Mouse (Mus musculus) c-Kit-negative CD71-positive TER-119-positive erythroid progenitor cells, embryonic 14.5 days (primary cell): Measurements from ENCODE around the gene Ano10.

Experiments used
- DNase-seq: peaks from one replicate; pipeline ENCODE4 v3.0.0-alpha.2; 2013; ENCODE audit warnings: low read depth, low spot score

Ano10 gene

DNA sequence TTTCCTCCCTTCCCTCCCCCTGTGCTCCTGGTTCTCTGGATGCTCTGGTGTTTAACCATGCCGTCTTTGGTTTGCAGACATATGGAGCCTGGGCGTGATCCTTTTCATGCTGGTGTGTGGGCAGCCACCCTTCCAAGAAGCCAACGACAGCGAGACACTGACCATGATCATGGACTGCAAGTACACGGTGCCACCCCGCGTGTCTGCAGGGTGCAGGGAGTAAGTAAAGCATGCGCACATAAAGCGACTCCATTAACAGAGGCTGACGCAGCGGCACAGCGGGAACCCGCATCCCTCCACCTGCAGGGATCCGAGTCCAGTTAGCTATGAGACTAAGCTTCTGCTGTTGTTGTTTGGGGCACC, 137.2 kb downstream of the Ano10 start:
- DNase-seq: no peak

DNA sequence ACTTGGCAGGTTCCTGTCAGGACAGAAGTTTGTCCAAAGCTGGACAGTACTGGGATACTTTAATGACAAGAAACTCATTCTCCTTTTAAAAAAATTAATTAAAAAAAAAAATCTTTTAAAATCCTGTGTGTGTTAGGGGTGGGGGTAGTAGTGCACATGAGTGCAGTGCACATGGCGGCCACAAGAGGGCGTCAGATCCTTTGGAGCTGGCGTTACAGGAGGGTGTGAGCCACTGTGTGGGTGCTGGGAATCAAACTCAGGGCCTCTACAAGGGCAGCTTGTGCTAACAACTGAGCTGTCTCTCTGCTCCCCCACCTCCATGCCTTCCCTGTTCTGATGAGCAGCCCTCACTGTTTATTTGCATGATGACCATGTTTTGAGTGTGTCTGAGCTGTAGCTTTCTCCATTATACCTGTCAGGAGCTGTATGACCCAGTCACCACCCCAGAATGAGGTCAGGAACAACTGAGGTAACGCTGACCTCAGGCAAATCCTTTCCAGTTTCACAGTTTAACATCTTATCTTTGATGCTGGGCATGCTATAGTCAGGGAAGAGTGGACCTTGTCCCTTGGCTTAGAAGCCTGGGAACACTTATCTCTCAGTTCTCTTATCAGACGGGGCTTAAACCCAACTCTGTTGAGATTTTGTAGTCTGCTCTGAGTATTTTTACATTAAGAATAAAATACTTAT, 137.7 kb downstream of the Ano10 start:
- no peak for DNase-seq

DNA sequence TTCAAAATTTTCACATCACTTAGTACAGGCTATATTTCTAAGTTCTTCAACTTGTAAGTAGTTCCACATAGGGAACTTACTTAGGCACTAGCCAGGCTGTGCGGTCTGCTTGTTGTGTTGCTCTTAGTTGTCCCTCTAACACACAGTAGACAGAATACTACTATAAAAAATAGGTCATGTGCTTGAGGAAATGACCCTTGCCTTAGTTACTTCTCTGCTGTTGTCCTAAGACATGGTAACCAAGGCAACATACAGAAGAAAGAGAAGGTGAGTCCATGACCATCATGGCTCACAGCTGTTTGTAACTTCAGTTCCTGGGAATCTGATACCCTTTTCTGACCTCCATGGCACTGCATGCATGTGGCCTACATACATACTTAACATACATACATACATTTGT, 139.0 kb downstream of the Ano10 start:
- no peak for DNase-seq

DNA sequence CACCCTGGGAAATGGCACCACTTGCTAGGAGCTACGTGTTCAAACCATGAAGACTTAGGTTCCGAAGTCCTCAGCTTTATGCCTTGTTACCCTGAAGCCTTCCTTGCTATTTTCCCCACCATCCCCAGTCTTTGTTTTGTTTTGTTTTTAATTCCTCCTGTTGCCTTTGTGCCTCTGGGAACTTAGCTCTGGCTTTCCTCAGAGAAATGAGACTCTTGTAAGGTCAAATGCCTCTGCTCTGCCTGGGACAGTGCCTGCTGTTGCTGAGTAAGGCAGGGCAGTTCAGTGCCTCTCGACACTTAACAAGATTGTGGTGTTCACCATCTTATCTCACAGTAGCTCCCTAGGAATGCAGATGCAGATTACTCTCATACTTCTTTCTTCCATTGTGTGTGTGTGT, 140.8 kb downstream of the Ano10 start:
- DNase-seq: no peak

DNA sequence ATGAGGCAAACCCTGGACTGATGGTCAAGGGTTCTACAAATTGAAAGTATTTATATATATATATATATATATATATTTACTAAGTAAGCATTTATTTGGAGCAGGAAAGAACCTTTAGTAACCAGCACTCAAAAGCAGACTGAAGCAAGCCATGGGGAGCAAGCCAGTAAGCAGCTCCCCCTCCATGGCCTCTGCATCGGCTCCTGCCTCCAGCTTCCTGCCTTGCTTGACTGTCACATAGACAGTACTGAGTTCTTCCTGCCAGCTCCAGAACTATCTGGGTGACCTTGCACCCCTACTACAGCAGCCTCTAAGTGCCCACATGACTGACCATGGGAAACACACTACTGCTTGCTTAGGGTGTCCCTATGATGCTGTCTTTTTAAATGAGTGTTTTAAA, 141.7 kb downstream of the Ano10 start:
- DNase-seq: no peak

DNA sequence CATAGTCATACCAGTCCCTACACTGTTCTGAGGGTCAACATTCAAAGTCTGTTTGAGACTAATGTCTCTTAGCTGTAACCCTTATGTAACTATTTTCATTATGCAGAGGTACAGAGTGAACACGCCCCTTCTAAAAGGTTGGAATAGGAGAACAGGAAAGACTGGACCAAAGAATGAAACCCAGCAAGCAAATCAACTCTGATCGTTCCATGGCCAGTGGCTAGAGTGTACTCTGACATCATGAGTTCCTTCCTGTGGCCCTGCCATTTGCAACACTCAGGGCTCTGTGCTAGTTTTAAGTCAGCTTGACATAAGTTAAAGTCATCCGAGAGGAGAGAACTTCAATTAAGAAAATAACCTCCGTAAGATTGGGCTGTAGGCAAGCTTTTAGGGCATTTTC, 142.2 kb downstream of the Ano10 start:
- no peak for DNase-seq

DNA sequence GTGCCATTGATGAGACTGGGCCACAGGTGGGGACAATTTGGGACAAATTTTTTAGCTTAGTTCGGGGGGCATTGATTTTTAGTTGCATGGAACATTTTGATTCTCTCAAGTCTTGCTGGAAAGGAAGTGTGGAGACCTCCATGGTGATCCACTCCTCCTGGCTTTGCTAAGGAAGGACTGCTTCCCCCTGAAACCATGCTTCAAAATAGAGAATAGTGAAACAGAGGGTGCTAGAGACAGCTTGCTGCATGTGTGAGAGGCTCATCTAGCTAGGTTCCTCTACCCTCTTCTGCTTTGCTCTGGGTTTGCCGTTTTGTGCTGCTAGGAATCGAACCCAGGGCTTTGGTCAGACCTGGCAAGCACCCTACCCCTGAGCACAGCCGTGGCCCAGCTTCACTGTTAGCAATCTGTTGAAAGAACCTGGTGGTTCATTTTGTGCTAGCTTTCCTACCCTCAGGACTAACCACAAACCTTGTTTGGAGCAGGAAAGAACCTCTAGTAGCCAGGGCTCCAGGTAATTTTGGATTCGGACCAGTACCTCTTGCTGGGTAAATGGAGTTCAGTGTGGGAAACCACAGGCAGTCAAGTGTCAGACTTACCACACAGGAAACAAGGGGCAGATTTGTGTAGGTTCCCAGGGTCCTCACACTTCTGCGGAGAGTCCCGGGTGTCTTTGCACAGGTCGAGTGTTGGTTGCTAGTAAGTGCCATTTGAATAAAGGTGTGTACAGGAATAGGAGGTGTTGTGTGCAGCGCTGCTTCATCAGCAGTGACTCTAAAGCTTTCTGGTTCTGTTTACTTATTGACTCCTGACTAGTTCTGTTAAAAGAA, 144.0 kb downstream of the Ano10 start:
- no peak for DNase-seq

DNA sequence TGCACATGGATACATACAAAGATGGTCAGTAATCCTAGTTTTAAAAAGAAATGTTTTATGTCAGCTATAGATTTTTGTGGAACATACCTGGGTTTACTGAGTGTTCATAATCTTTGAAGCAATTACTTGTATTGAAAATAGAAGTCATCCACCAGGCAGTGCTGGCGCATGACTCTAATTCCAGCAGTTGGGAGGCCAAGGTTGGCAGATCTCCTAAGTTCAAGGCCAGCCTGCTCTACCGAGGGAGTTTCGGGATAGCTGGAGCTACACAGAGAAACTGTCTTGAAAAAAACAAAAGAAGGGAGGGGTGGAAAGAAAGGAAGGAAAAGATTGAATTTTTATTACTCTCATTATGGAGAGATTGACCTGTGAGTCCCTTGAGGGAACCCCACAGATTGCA, 145.9 kb downstream of the Ano10 start:
- DNase-seq: no peak

DNA sequence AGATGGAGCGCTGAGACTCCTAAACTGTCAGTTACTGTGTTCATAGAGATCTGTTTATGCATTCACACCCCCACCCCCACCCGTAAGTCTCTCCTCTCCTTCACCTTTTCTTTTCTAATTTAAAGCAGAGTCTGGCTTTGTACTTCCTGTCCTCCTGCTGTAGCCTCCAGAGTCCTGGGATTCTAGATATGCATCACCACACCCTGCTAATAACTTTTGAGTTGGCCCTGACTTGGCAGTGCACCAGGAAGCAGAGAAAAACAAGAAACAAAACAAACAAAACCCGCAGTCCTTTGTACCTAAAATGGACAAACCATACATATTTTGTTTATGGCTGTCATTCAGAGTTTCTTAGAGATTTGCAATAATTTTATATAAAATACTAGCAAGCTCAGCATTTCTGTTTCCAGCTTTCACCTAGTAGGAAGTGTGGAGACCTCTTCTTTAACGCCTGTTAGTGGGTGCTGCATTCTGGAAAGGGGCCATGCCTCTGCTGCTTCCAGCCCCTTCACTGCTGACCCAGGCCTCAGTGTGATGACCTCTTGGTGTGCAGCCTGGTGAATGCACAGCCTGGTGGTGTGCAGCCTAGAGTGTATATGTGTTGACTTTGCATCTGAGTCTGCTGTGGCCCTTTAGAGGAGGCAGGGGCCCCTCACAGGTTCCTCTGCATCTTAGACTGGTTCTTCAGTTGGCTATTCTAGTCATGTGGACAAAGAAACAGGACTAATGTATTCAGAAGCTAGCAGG, 147.9 kb downstream of the Ano10 start:
- DNase-seq: no peak

DNA sequence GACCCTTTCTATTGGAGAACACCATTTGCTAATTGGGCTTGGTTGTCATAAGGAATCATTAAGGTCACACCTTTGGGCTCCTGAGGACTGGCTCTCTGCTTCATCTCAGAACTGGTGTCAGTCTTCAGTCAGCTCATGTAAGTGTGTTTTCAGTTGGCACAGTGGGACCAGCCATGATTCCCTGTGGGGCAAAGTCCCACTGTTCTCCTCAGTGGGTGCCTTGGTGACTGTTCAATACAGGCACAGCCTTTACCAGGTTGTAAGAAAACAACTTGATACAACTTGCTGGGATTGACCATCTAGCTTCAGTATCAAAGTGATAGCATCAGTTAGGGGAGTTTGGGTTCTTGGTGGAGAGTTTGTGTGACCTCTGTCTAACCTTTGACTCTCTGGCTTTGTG, 148.5 kb downstream of the Ano10 start:
- no peak for DNase-seq

DNA sequence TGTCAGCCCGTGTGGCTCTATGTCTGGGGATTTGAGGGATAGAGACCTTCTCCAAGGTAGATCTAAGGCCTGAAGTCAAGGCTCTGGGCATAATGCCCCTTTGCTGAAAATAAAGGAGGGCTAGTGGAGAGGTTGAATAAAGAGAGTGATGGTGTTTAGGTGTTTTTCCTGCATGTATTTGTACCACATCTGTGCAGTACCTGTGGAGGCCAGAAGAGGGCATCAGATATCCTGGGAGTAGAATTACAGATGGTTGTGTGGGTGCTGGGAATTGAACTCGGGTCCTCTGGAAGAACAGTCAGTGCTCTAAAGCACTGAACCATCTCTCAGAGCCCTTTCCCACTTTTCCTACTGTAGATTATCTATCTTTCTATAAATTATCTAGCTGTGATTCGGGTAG, 149.4 kb downstream of the Ano10 start:
- no peak for DNase-seq

DNA sequence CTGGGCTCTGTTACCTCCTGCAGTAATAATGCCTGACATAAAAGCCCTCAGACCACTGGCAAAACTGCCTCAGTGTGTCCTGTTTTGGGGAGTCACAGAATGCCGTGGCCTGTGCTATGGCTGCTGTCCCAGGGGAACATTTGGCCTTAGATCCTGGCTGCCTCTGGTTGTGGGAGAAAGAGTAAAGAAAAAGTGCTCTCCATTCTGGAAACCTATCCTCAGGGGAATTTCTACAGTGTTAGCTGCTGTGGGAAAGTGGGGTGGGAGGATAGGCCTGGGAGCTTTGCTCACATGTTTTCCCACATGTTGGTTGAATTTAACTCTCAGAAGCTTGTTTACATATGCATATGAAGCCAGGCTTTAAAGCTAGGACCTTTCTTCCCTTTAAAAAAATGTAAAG, 151.0 kb downstream of the Ano10 start:
- no peak for DNase-seq

DNA sequence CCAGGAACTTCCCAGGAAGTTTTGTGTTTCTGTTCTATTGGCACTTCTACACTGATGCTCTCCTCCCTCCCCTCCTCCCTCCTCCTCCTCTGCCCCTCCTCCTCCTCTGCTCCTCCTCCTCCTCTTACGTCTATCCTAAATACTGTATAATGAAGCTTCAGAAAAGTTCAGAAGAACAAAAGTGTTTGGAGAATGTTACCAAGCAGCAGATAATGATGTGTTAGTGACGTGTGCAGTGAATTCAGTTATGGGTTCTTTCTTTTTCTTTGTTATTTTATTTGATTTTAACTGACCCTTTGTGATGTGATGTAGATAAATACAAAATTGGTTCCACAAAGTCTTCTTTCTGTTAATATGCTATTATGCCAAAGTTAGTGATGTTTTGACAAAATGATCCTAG, 155.0 kb downstream of the Ano10 start:
- DNase-seq: no peak

DNA sequence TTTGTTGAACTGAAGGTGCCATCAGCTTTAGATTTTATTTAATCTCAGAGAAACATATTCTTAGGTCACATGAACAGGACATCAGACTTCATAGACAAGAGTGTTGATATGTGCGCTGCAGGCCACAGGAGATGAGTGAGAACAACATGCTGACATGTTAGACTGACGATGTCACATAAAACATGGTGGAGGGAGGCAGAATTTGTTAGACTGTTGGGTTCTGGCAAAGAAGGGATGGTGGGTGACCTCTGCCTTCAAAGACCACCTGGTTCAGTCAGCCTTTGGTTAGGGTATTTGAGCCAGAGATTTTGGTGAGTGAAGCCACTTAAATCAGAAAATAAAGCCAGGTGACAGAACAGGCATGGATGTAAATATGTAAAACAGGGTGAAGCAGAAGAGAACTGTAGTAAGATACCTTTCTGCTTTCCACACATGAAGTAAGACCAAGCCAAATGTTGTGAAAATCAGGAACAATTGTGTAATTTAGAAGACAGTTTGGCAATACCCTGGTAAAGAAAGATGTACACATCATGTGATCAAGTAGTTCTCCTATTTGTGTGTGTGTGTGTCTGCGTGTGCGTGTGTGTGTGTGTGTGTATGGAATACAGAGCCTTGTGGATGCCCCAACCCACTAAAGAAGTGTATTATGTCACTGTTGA, 155.7 kb downstream of the Ano10 start:
- DNase-seq: no peak

DNA sequence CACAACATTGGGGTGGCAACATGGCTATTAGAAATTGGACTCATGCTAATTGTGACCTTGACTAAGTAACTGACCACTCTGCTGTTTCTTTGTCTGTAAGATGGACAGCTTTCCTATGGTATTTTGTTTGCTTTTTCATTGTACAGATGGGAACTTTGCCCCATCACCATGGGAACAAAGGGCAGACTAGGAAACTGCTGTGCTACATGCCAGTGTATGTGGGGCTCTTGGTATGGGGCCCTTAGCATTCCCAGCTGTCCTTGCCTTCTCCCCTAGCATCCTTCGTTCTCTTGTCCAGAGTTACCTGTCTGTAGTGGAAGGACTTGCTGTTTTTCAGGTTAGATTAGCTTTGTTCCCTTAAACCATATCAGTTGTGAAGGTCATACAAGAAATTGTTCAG, 156.3 kb downstream of the Ano10 start:
- DNase-seq: no peak

DNA sequence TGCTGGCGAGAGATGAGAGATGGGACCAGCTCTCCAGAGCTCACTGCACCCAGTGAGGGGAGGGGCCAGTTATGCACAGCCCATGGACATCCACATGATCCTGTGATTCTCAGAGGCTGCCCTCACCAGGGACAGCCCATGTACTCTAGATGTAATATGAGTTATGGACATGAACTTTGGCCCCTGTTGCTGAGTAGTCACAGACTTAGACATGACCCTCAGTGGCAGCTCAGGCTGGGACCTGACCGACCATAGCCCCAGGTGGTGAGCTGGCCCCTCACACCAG, 158.4 kb downstream of the Ano10 start:
- no peak for DNase-seq

DNA sequence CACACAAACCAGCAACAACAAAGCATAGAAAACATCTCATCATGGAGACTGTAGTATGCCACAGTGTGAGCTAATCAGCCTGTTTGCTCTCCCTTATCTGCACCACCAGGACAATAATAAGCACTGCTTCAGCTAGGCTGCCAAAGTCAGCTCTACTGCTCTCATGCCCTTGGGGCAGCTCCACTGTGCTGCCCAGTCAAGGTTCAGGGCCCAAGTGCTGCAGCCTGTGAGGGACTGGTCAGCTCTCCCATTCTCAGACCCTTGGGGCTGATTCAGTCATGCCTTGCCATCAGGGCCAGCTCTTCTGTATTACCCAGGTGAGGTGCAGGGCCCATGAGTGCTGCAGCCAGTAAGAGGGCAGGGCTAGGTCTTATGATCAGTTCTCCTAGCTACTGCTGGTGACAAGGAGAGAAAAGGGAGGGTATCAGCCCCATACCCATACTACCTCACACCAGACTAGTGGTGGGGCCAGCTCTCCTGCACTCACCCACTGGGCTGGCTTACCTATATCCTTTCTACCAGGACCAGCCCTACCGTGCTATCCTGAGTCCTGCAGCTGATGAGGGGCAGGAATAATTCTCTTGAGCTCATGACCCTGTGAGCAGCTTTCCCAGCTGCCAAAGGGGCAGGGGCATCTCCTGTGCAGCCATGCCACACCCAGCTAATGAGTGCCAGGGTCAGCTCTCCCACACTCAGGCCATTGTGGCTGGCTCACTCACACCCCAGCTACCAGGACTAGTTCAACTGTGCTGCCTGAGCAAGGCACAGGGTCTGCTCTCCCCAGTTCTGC, 158.9 kb downstream of the Ano10 start:
- no peak for DNase-seq

DNA sequence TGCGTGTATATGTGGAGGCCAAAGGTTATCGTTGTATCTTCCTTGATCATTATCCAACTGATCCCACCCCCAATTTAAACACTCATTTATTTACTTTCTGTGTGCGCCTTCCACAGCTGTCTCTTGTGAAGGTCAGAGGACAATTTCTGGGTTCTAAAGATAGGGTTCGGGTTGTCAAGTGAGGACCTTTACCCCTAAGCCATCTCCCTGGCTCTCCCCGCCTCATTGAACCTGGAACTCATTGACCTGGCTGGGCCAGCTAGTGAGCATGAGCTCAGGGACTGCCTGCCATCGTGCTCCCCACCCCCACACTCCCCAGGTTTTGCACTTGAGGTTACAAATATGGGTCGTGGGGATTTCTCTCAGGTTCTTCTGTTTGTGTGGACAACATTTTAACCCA, 162.1 kb downstream of the Ano10 start:
- no peak for DNase-seq

DNA sequence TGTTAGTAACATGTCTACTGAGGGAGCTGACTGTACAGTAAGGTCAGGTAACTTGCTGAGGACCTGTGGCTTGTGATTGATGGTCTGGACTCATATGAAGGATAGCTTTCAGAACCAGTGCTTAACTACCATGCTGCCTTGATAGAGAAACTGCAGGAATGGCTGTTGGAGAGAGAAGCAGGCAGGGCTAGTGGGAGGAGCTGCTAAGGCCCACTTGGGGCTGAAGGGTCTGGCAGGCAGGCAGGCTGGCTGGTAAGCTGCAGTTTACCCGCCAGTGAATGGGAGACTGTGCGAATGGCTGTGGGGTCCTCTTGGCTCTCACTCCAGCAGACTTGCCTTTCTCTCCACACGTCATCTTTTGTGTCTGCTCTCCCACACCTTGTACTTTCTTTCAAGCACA, 163.6 kb downstream of the Ano10 start:
- no peak for DNase-seq

DNA sequence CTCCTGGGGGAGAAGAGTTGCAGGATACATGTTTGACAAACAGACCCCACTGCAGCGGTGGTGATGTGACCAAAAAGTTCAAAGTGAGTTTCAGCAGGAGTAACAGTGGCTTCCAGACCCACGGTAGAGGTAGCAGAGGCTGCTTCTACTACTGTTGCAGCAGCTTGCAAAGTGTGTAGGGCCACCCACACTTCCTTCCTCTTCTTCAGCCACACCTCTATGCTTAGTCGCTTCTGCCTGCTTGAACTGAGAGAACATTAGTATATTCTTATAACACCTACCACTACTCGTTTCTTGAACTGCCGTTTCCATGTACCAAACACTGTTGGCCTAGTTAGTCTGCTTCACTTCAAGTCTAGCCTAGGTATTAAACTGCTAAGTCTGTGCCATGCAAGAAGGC, 165.5 kb downstream of the Ano10 start:
- no peak for DNase-seq

DNA sequence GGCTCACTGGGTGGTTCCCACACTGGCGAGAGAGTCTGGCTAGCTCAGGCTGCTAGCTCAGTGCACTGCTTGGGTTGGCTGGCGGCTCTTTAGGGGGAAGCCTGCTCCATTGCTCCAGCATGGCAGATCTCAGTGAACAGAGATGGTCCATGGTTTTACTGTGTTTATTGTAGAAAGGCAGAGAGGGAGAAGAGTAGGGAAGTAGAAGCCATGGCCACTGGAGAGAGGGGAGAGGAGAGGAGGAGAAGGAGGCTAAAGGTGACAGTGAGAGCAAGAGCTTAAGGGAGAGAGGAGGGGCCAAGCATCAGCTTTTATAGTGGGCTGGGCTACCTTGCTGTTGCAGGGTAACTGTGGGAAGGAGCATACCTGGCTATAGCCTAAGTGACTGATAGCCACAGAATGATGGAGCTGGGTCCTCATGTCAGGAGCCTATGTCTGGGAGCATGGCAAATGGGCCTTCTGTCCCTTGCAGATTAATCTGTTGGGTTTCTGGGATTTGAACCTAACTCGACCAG, 166.9 kb downstream of the Ano10 start:
- no peak for DNase-seq
